Mouse (Mus musculus): ENCODE results near the gene Fancl. TPM values are rescaled to one million over a fixed set of nuclear protein-coding genes. Genes with fewer than 3 reads are reported as not detected.

Fancl gene
- total and polyA plus RNA-seq, 2 experiments from 2014 or later = 13.6 to 16.3 TPM

DNA sequence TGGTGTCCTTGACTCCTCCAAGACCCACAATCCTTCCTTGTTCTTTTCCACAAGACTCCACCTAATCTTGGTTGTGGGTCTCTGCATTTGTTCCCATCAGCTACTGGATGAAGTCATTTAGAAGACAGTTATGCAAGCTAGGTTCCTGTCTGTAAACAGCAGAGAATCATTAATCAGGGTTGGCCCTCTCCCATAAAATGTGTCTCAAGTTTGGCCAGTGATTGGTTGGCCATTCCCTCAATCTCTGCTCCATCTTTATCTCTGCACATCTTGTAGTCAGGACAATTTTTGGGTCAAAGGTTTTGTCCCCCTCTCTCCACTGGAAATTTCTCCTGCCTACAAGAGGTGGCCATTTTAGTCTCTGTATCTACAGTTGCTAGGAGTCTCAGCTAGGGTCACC is 58.4 kb downstream of the Fancl start:
- Histone ChIP-seq H3K27ac (ENCODE audit: low read depth, low read length) (no peak overlapping the region), H3K4me2 (ENCODE audit: low read depth) (no peak overlapping the region), H3K9me3 (ENCODE audit: low read length) (no peaks in the 10 kb centered on the region), H3K9ac (no peak overlapping the region), H3K4me3 (ENCODE audit: low read depth, low read length) (no peak overlapping the region), H3K27me3 (ENCODE audit: insufficient read depth, low read length) (no peaks in the 10 kb centered on the region), H3K4me1 (ENCODE audit: insufficient read depth) (no peaks in the 10 kb centered on the region), H3K36me3 (ENCODE audit: insufficient read depth) (no peaks in the 10 kb centered on the region)
- no peak for DNase-seq
- no peak for TF ChIP-seq CTCF (IDR thresholded peaks at IDR 0.05; ENCODE audit: low read depth)
- ATAC-seq = no peak

DNA sequence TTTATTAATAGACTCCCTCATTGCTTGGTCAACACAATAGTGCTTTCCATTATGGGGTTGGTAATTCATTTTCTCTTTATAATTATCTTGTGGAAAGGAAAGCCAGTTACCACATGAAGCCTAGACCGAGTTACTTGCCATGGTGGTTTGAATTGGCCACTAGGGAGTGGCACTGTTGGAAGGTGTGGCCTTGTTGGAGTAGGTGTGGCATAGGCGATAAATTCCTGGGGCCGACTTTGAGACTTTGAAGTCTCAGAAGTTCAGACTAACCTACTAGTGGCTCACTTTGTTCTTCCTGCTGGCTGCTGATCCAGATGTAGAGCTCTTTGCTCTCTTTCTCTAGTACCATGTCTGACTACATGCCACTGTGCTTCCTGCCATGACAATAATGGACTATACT is 63.9 kb downstream of the Fancl start:
- Histone ChIP-seq H3K4me2 (ENCODE audit: low read depth) (no peak overlapping the region), H3K9me3 (ENCODE audit: low read length) (no peaks in the 10 kb centered on the region), H3K9ac (no peak overlapping the region), H3K4me3 (ENCODE audit: low read depth, low read length) (no peak overlapping the region), H3K36me3 (ENCODE audit: insufficient read depth) (no peaks in the 10 kb centered on the region), H3K27ac (ENCODE audit: low read depth, low read length) (no peak overlapping the region), H3K4me1 (ENCODE audit: insufficient read depth) (no peaks in the 10 kb centered on the region), H3K27me3 (ENCODE audit: insufficient read depth, low read length) (no peaks in the 10 kb centered on the region)
- TF ChIP-seq CTCF (IDR thresholded peaks at IDR 0.05; ENCODE audit: low read depth) = no peak
- ATAC-seq = no peak
- 94% methylated on average over 3 of the region's 3 CpGs for WGBS
- DNase-seq = no peak

- H3K4me2 ChIP-seq (ENCODE audit: low read depth) = no peak overlapping the region
- no peak overlapping the region for H3K4me3 ChIP-seq (ENCODE audit: low read depth, low read length)
- H3K9ac ChIP-seq = no peak overlapping the region
- H3K27me3 ChIP-seq (ENCODE audit: insufficient read depth, low read length) = no peaks in the 10 kb centered on the region
- H3K4me1 ChIP-seq (ENCODE audit: insufficient read depth) = no peaks in the 10 kb centered on the region
- H3K9me3 ChIP-seq (ENCODE audit: low read length) = no peaks in the 10 kb centered on the region
- no peaks in the 10 kb centered on the region for H3K36me3 ChIP-seq (ENCODE audit: insufficient read depth)
- no peak overlapping the region for H3K27ac ChIP-seq (ENCODE audit: low read depth, low read length)
- no peak for ATAC-seq
- no peak for TF ChIP-seq CTCF (IDR thresholded peaks at IDR 0.05; ENCODE audit: low read depth)
- no peak for DNase-seq
- 97% methylated on average over 1 of the region's 1 CpGs for WGBS
Observed at GRCm38 (mm10) chr11:26450636-26451035, 64.7 kb downstream of the Fancl start.

DNA sequence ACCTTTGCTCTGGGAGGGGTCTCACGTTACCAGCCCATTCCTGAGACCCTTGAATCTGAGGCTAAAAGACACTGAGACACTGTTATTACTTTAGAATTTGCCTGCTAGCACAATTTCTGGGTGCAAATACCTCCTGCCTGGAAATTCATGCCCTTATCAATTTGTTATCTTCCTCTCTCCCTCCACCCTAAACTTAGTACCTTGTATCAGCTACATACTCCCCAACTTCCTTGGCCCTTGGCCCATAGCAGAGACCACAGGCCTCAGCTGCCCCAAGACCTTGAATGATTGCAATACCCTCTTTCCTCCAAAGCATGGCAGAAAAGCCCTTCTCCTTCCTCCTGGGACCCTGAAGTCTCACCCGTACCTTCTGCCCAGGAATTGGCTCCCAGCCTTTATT is 65.3 kb downstream of the Fancl start:
- Histone ChIP-seq H3K4me1 (ENCODE audit: insufficient read depth) (no peaks in the 10 kb centered on the region), H3K9ac (no peak overlapping the region), H3K36me3 (ENCODE audit: insufficient read depth) (no peaks in the 10 kb centered on the region), H3K9me3 (ENCODE audit: low read length) (no peaks in the 10 kb centered on the region), H3K4me3 (ENCODE audit: low read depth, low read length) (no peak overlapping the region), H3K27me3 (ENCODE audit: insufficient read depth, low read length) (no peaks in the 10 kb centered on the region), H3K27ac (ENCODE audit: low read depth, low read length) (no peak overlapping the region), H3K4me2 (ENCODE audit: low read depth) (no peak overlapping the region)
- 88% methylated on average over 2 of the region's 2 CpGs for WGBS
- ATAC-seq (no peak), DNase-seq (no peak)
- TF ChIP-seq CTCF (IDR thresholded peaks at IDR 0.05; ENCODE audit: low read depth) = no peak

DNA sequence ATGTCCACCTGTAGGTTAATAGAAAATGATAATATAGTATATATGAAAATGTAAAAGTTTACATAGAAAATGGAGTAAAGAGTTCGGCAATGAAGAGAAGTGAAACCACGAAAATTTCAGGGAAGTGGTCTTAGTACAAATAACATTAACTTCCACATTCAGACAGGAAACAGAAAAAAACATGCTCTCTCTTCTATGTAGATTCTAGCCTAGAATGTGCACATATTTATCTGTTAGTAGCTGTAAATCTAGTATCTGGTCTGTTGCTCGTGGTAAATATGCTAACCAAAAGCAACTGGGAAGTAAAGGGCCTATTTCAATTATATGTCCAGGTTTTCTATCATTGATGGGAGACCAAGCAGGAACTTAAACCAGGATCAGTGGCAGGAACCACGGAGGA is 66.8 kb downstream of the Fancl start:
- Histone ChIP-seq H3K36me3 (ENCODE audit: insufficient read depth) (no peaks in the 10 kb centered on the region), H3K4me2 (ENCODE audit: low read depth) (no peak overlapping the region), H3K4me3 (ENCODE audit: low read depth, low read length) (no peak overlapping the region), H3K4me1 (ENCODE audit: insufficient read depth) (no peaks in the 10 kb centered on the region), H3K27ac (ENCODE audit: low read depth, low read length) (no peak overlapping the region), H3K27me3 (ENCODE audit: insufficient read depth, low read length) (no peaks in the 10 kb centered on the region), H3K9ac (no peak overlapping the region), H3K9me3 (ENCODE audit: low read length) (no peaks in the 10 kb centered on the region)
- DNase-seq (no peak), ATAC-seq (no peak)
- whole genome bisulfite sequencing = 96% methylated on average over 4 of the region's 4 CpGs
- no peak for TF ChIP-seq CTCF (IDR thresholded peaks at IDR 0.05; ENCODE audit: low read depth)

- H3K9ac ChIP-seq = no peak overlapping the region
- ATAC-seq (no peak), DNase-seq (no peak)
- no peak overlapping the region for H3K27ac ChIP-seq (ENCODE audit: low read depth, low read length)
- H3K4me3 ChIP-seq (ENCODE audit: low read depth, low read length) = no peak overlapping the region
- no peaks in the 10 kb centered on the region for H3K27me3 ChIP-seq (ENCODE audit: insufficient read depth, low read length)
- no peaks in the 10 kb centered on the region for H3K4me1 ChIP-seq (ENCODE audit: insufficient read depth)
- 93% methylated on average over 4 of the region's 4 CpGs for WGBS
- H3K36me3 ChIP-seq (ENCODE audit: insufficient read depth) = no peaks in the 10 kb centered on the region
- H3K9me3 ChIP-seq (ENCODE audit: low read length) = no peaks in the 10 kb centered on the region
- no peak overlapping the region for H3K4me2 ChIP-seq (ENCODE audit: low read depth)
- no peak for TF ChIP-seq CTCF (IDR thresholded peaks at IDR 0.05; ENCODE audit: low read depth)
Observed at GRCm38 (mm10) chr11:26454081-26454480, 68.1 kb downstream of the Fancl start.

DNA sequence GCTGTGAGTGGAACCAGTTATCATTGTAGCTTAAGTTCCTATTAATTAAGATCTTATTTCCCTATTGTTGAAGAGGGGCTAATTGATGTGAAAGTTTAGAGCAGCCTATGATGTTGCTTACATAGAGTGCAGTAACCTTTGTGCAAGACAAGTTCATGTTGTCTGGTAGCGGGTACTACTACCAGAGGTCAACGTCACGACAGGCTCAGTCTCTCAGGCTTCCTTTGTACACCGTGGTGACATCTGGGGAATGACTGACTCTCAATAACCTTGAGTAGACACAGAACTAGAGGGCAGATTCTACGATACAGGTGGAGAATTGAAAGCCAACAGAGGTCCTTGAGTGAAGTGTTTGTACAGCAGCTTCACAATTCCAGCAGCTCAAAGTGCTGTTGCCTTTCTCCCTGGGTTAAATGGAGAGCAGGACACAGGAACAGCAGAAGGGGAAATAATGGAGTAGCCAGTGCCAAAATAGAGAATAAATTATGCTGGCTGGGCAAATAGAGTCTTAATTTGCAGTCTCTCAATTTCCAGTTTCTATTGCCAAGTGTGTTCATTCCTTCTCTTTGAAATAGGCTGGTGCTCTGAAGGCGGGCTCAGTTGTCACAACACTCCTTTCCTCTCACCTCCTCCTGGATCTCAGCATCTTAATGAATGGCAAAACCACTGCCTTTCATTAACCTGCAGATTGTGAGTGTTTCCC is 91.3 kb downstream of the Fancl start:
- 40% methylated on average over 6 of the region's 6 CpGs for WGBS
- no peak for TF ChIP-seq CTCF (IDR thresholded peaks at IDR 0.05; ENCODE audit: low read depth)

More for the DNA sequence above, 91.3 kb downstream of the Fancl start:
- ATAC-seq = peak; percentile 45; the same call in 1 of the 2 replicates
- no peak for DNase-seq
- Histone ChIP-seq H3K4me3 (ENCODE audit: low read depth, low read length) (no peak overlapping the region), H3K4me1 (ENCODE audit: insufficient read depth) (peaks cover 4% of the 10 kb centered on the region; the same call in 1 of the 2 replicates), H3K27ac (ENCODE audit: low read depth, low read length) (no peak overlapping the region), H3K9ac (no peak overlapping the region), H3K27me3 (ENCODE audit: insufficient read depth, low read length) (no peaks in the 10 kb centered on the region), H3K9me3 (ENCODE audit: low read length) (no peaks in the 10 kb centered on the region), H3K36me3 (ENCODE audit: insufficient read depth) (no peaks in the 10 kb centered on the region), H3K4me2 (ENCODE audit: low read depth) (no peak overlapping the region)

Measured in forebrain, postnatal 0 days (tissue).